Mouse (Mus musculus) adrenal gland, adult (tissue): Measurements from ENCODE around the gene Numa1.
A peak's percentile ranks its signal among the peaks of the same experiment; 100 is the strongest.
"Not testable (repeated sequence)": the region's sequence is repeated elsewhere in the genome, so short reads cannot be mapped to it uniquely, and the experiment has no call there.

Experiments
- DNase-seq, 2 experiments: peaks; one replicate each; pipeline ENCODE4 v3.0.0; 2022 to 2023; ENCODE audit warnings: low spot score in 1 of 2; ENCODE audit not compliant: inconsistent age in 2 of 2

The Numa1 gene

GRCm38 (mm10) chr7:101936996-101937395 is 3.1 kb downstream of the Numa1 start:
- DNase-seq, result no peak

- DNase-seq, result no peak
Observed at GRCm38 (mm10) chr7:101937569-101937968, 3.7 kb downstream of the Numa1 start.

- no peak for DNase-seq
Observed at GRCm38 (mm10) chr7:101938348-101938747, 4.4 kb downstream of the Numa1 start.

- DNase-seq, result no peak
Observed at GRCm38 (mm10) chr7:101939758-101940157, 5.8 kb downstream of the Numa1 start.

GRCm38 (mm10) chr7:101949008-101949407 is 15.1 kb downstream of the Numa1 start:
- not testable (repeated sequence) for DNase-seq

GRCm38 (mm10) chr7:101951648-101952047 is 17.7 kb downstream of the Numa1 start:
- DNase-seq, result no peak

GRCm38 (mm10) chr7:101952098-101952497 is 18.2 kb downstream of the Numa1 start:
- DNase-seq, result no peak

GRCm38 (mm10) chr7:101954163-101954562 is 20.3 kb downstream of the Numa1 start:
- peak; percentile 64 to 80 for DNase-seq

- DNase-seq, result no peak
Observed at GRCm38 (mm10) chr7:101955276-101955675, 21.4 kb downstream of the Numa1 start.

- DNase-seq, result peak in 1 of 2 experiments; percentile 57
Observed at GRCm38 (mm10) chr7:101955862-101956261, 22.0 kb downstream of the Numa1 start.

GRCm38 (mm10) chr7:101956481-101956880 is 22.6 kb downstream of the Numa1 start:
- DNase-seq, result peak in 1 of 2 experiments; percentile 47

GRCm38 (mm10) chr7:101956911-101957310 is 23.0 kb downstream of the Numa1 start:
- DNase-seq, result peak; percentile 77 to 85

- DNase-seq, result no peak
Observed at GRCm38 (mm10) chr7:101962829-101963228, 28.9 kb downstream of the Numa1 start.

GRCm38 (mm10) chr7:101963621-101964020 is 29.7 kb downstream of the Numa1 start:
- DNase-seq, result no peak

- peak; percentile 67 to 84 for DNase-seq
Observed at GRCm38 (mm10) chr7:101964551-101964950, 30.6 kb downstream of the Numa1 start.

GRCm38 (mm10) chr7:101965606-101966005 is 31.7 kb downstream of the Numa1 start:
- DNase-seq, result peak in 1 of 2 experiments; percentile 56

- no peak for DNase-seq
Observed at GRCm38 (mm10) chr7:101967256-101967655, 33.3 kb downstream of the Numa1 start.

GRCm38 (mm10) chr7:101968751-101969150 is 34.8 kb downstream of the Numa1 start:
- no peak for DNase-seq

GRCm38 (mm10) chr7:101969694-101970428 is 36.0 kb downstream of the Numa1 start:
- DNase-seq, result peak; percentile 92 to 97

GRCm38 (mm10) chr7:101970429-101970775 is 36.5 kb downstream of the Numa1 start:
- peak; percentile 92 to 97 for DNase-seq

GRCm38 (mm10) chr7:101970821-101971461 is 37.0 kb downstream of the Numa1 start:
- DNase-seq, result peak; percentile 81 to 95

- DNase-seq, result peak in 1 of 2 experiments; percentile 46
Observed at GRCm38 (mm10) chr7:101971721-101972120, 37.8 kb downstream of the Numa1 start.
